Mouse (Mus musculus): ENCODE measurements around the gene Gm20604. TPM values are rescaled to one million over a fixed set of nuclear protein-coding genes. Genes with fewer than 3 reads are reported as not detected.
A peak's percentile ranks its signal among the peaks of the same experiment; 100 is the strongest.

Gene Gm20604
- total RNA-seq, 2 experiments from 2014 or later, result 4.3 to 4.6 TPM

- intact Hi-C loops (cut with DNase I), result no loop called here
- no peak for DNase-seq
Observed at GRCm38 (mm10) chr12:102713153-102713865, 45.2 kb downstream of the Gm20604 start.

- no peak for DNase-seq
- intact Hi-C loops (cut with DNase I), result no loop called here
Observed at GRCm38 (mm10) chr12:102710851-102711375, 47.6 kb downstream of the Gm20604 start.

GRCm38 (mm10) chr12:102709896-102710295, 48.6 kb downstream of the Gm20604 start:
- DNase-seq, result no peak
- intact Hi-C loops (cut with DNase I), result loop anchor here (5.0 kb wide), 1 partner anchor 188 kb away; no protein-coding TSS in a partner anchor

- no peak for DNase-seq
- intact Hi-C loops (cut with DNase I), result loop anchor here (1.0 to 5.0 kb wide), 2 partner anchors 129 to 186 kb away; no protein-coding TSS in a partner anchor
Observed at GRCm38 (mm10) chr12:102708220-102708619, 50.3 kb downstream of the Gm20604 start.

GRCm38 (mm10) chr12:102706833-102707463, 51.5 kb downstream of the Gm20604 start:
- intact Hi-C loops (cut with DNase I), result loop anchor here (5.0 kb wide), 1 partner anchor 185 kb away; no protein-coding TSS in a partner anchor
- no peak for DNase-seq

GRCm38 (mm10) chr12:102705906-102706640, 52.4 kb downstream of the Gm20604 start:
- DNase-seq, result no peak
- intact Hi-C loops (cut with DNase I), result loop anchor here (5.0 kb wide), 1 partner anchor 184 kb away; no protein-coding TSS in a partner anchor

GRCm38 (mm10) chr12:102705216-102705871, 53.1 kb downstream of the Gm20604 start:
- intact Hi-C loops (cut with DNase I), result loop anchor here (5.0 kb wide), 1 partner anchor 183 kb away; no protein-coding TSS in a partner anchor
- peak; percentile 89 to 90 for DNase-seq

- DNase-seq, result peak; percentile 59 to 69
- intact Hi-C loops (cut with DNase I), result loop anchor here (5.0 kb wide), 1 partner anchor 182 kb away; no protein-coding TSS in a partner anchor
Observed at GRCm38 (mm10) chr12:102704457-102705198, 53.8 kb downstream of the Gm20604 start, which contains the start of gene Itpk1. TSS of gene Itpk1 (minus strand) at chr12:102704930.

- DNase-seq, result no peak
- intact Hi-C loops (cut with DNase I), result no loop called here
Observed at GRCm38 (mm10) chr12:102703921-102704408, 54.5 kb downstream of the Gm20604 start.

GRCm38 (mm10) chr12:102703441-102703840, 55.0 kb downstream of the Gm20604 start:
- intact Hi-C loops (cut with DNase I), result no loop called here
- DNase-seq, result no peak

GRCm38 (mm10) chr12:102703111-102703412, 55.4 kb downstream of the Gm20604 start:
- no peak for DNase-seq
- intact Hi-C loops (cut with DNase I), result no loop called here

GRCm38 (mm10) chr12:102702356-102703110, 55.9 kb downstream of the Gm20604 start:
- intact Hi-C loops (cut with DNase I), result no loop called here
- DNase-seq, result peak; percentile 77 to 84

- intact Hi-C loops (cut with DNase I), result no loop called here
Observed at GRCm38 (mm10) chr12:102701691-102702207, 56.7 kb downstream of the Gm20604 start.

GRCm38 (mm10) chr12:102700453-102700852, 58.0 kb downstream of the Gm20604 start:
- DNase-seq, result no peak
- intact Hi-C loops (cut with DNase I), result no loop called here

More at GRCm38 (mm10) chr12:102701691-102702207, 56.7 kb downstream of the Gm20604 start:
- no peak for DNase-seq

GRCm38 (mm10) chr12:102699156-102699555, 59.3 kb downstream of the Gm20604 start:
- intact Hi-C loops (cut with DNase I), result no loop called here
- DNase-seq, result no peak

GRCm38 (mm10) chr12:102698089-102698684, 60.3 kb downstream of the Gm20604 start:
- intact Hi-C loops (cut with DNase I), result no loop called here
- DNase-seq, result no peak

GRCm38 (mm10) chr12:102697381-102697780, 61.1 kb downstream of the Gm20604 start:
- no peak for DNase-seq
- intact Hi-C loops (cut with DNase I), result no loop called here

All from heart, postnatal 36 days (tissue).